Mouse (Mus musculus) liver, embryonic 16.5 days (tissue): Measurements from ENCODE around the gene Nags. TPM values are rescaled to one million over a fixed set of nuclear protein-coding genes. Genes with fewer than 3 reads are reported as not detected.
"Not testable (repeated sequence)": the region's sequence is repeated elsewhere in the genome, so short reads cannot be mapped to it uniquely, and the experiment has no call there.

ENCODE experiments used
- ATAC-seq: fragments of 200-750 bp; cut with Nextera tagmentation; 2 replicates; pipeline ENCODE4 v1.8.0; 2017; ENCODE audit warnings: low read depth, mild to moderate bottlenecking, moderate number of reproducible peaks, moderate library complexity
- H3K27ac ChIP-seq: fragments of 300-500 bp; sonication (generic); 2 replicates; pipeline ENCODE4 v1.5.1; 2014; ENCODE audit warnings: mild to moderate bottlenecking, low read length
- H3K27me3 ChIP-seq: fragments of 300-500 bp; sonication (generic); 2 replicates; pipeline ENCODE4 v1.6.1; 2014; ENCODE audit warnings: low read depth, low read length, mixed read lengths; ENCODE audit not compliant: control insufficient read depth, insufficient read depth
- H3K36me3 ChIP-seq: fragments of 300-500 bp; sonication (generic); 2 replicates; pipeline ENCODE4 v1.6.1; 2014; ENCODE audit warnings: mild to moderate bottlenecking; ENCODE audit not compliant: control insufficient read depth, insufficient read depth
- H3K4me1 ChIP-seq: fragments of 300-500 bp; sonication (generic); 2 replicates; pipeline ENCODE4 v1.6.1; 2014; ENCODE audit warnings: low read depth, low read length, mixed read lengths; ENCODE audit not compliant: control insufficient read depth
- H3K4me2 ChIP-seq: fragments of 300-500 bp; sonication (generic); 2 replicates; pipeline ENCODE4 v1.6.1; 2014; ENCODE audit warnings: low read depth, low read length, mixed read lengths
- H3K4me3 ChIP-seq: fragments of 300-500 bp; sonication (generic); 2 replicates; pipeline ENCODE4 v1.5.1; 2014; ENCODE audit warnings: low read depth, mild to moderate bottlenecking, low read length
- H3K9ac ChIP-seq: fragments of 300-500 bp; sonication (generic); 2 replicates; pipeline ENCODE4 v1.6.1; 2014; ENCODE audit warnings: low read depth, low read length
- H3K9me3 ChIP-seq: fragments of 300-500 bp; sonication (generic); replicated peaks from 2 replicates; pipeline ENCODE4 v1.6.1; 2016; ENCODE audit warnings: low read length; ENCODE audit not compliant: control insufficient read depth
- WGBS: fragments of 180-500 bp; shearing (Covaris S2); extraction: QIAGEN DNeasy Blood & Tissue Kit; methylation state at CpG from one replicate; pipeline ENCODE4 v1.1.7; 2014; ENCODE audit not compliant: insufficient replicate concordance; 5-methylcytosine and 5-hydroxymethylcytosine counted together
- polyA plus RNA-seq: library from polyadenylated mRNA; unstranded; fragments of >200 nt; fragmentation: Nextera tagmentation; extraction: Ambion mirVana; gene quantifications from 2 replicates; pipeline ENCODE4 v1.2.1, GENCODE M21; 2015

Gene Nags
- polyA plus RNA-seq, 1 experiment from 2014 or later, result 19.0 TPM

GRCm38 (mm10) chr11:102146531-102146930 is 1.2 kb downstream of the Nags start:
- Histone ChIP-seq H3K27ac (peak overlapping the region; percentile 63), H3K4me1 (peaks cover 24% of the 10 kb centered on the region), H3K27me3 (peaks cover 43% of the 10 kb centered on the region), H3K4me3 (peak overlapping the region; percentile 65), H3K4me2 (peak overlapping the region; percentile 80), H3K36me3 (no peaks in the 10 kb centered on the region), H3K9ac (peak overlapping the region; percentile 59), H3K9me3 (no peaks in the 10 kb centered on the region)
- 8% methylated on average over 17 of the region's 17 CpGs for WGBS
- no peak for ATAC-seq

GRCm38 (mm10) chr11:102147213-102147989 is 2.1 kb downstream of the Nags start:
- Histone ChIP-seq H3K9ac (no peak overlapping the region), H3K27me3 (peaks cover 43% of the 10 kb centered on the region), H3K9me3 (no peaks in the 10 kb centered on the region), H3K4me3 (peak overlapping the region; percentile 65), H3K4me2 (peak overlapping the region; percentile 80), H3K36me3 (no peaks in the 10 kb centered on the region), H3K4me1 (peaks cover 24% of the 10 kb centered on the region), H3K27ac (no peak overlapping the region)
- no peak for ATAC-seq
- WGBS, result 21% methylated on average over 34 of the region's 34 CpGs

GRCm38 (mm10) chr11:102156039-102156785 is 10.9 kb downstream of the Nags start, which contains the start of gene Tmem101:
Tmem101 (minus strand) TSS chr11:102156404.
- peak; percentile 81 for ATAC-seq
- WGBS, result under 1% methylated on average over 37 of the region's 37 CpGs

GRCm38 (mm10) chr11:102156786-102157089 is 11.4 kb downstream of the Nags start:
- H3K9me3 ChIP-seq, result no peaks in the 10 kb centered on the region
- no peaks in the 10 kb centered on the region for H3K36me3 ChIP-seq
- peaks cover 8% of the 10 kb centered on the region for H3K4me1 ChIP-seq
- no peak overlapping the region for H3K27ac ChIP-seq
- 10% methylated on average over 1 of the region's 1 CpGs for WGBS
- no peak overlapping the region for H3K9ac ChIP-seq
- H3K27me3 ChIP-seq, result no peaks in the 10 kb centered on the region
- peak overlapping the region; percentile 91; the same call in 1 of the 2 replicates for H3K4me2 ChIP-seq
- H3K4me3 ChIP-seq, result no peak overlapping the region; the same call in 1 of the 2 replicates
- no peak for ATAC-seq

More at GRCm38 (mm10) chr11:102156039-102156785, 10.9 kb downstream of the Nags start, which contains the start of gene Tmem101:
- Histone ChIP-seq H3K9me3 (no peaks in the 10 kb centered on the region), H3K36me3 (no peaks in the 10 kb centered on the region), H3K9ac (peak within 1 kb of the TSS; percentile 76), H3K4me1 (peaks cover 8% of the 10 kb centered on the region), H3K4me2 (peak within 1 kb of the TSS; percentile 91), H3K4me3 (peak within 1 kb of the TSS; percentile 83), H3K27me3 (no peaks in the 10 kb centered on the region), H3K27ac (peak within 1 kb of the TSS; percentile 4)

GRCm38 (mm10) chr11:102158024-102158423 is 12.7 kb downstream of the Nags start:
- not testable (repeated sequence) for ATAC-seq, H3K4me2 ChIP-seq, H3K27me3 ChIP-seq, H3K4me1 ChIP-seq, H3K36me3 ChIP-seq, H3K27ac ChIP-seq, H3K9ac ChIP-seq, H3K9me3 ChIP-seq, H3K4me3 ChIP-seq
- WGBS, result 43% methylated on average over 2 of the region's 2 CpGs

- Histone ChIP-seq H3K9ac (no peak overlapping the region), H3K9me3 (no peaks in the 10 kb centered on the region), H3K36me3 (peaks cover 5% of the 10 kb centered on the region), H3K27me3 (no peaks in the 10 kb centered on the region), H3K4me3 (no peak overlapping the region), H3K4me1 (peaks cover 8% of the 10 kb centered on the region), H3K27ac (no peak overlapping the region), H3K4me2 (no peak overlapping the region)
- ATAC-seq, result no peak
- 67% methylated on average over 5 of the region's 5 CpGs for WGBS
Observed at GRCm38 (mm10) chr11:102159781-102160180, 14.5 kb downstream of the Nags start.

GRCm38 (mm10) chr11:102165971-102166722 is 20.8 kb downstream of the Nags start:
- Histone ChIP-seq H3K4me1 (peaks cover 13% of the 10 kb centered on the region), H3K36me3 (peaks cover 16% of the 10 kb centered on the region), H3K4me3 (no peak overlapping the region), H3K9ac (no peak overlapping the region), H3K27ac (0 out of 2 replicates have a peak overlapping the region, but pooled peaks have one; percentile 16), H3K27me3 (no peaks in the 10 kb centered on the region), H3K9me3 (no peaks in the 10 kb centered on the region), H3K4me2 (no peak overlapping the region)
- peak; percentile 67 for ATAC-seq
- 64% methylated on average over 6 of the region's 6 CpGs for WGBS

- ATAC-seq, result no peak
- H3K27ac ChIP-seq, result no peak overlapping the region
- no peak overlapping the region for H3K4me3 ChIP-seq
- H3K9ac ChIP-seq, result no peak overlapping the region
- no peaks in the 10 kb centered on the region for H3K9me3 ChIP-seq
- H3K4me1 ChIP-seq, result peaks cover 13% of the 10 kb centered on the region
- H3K27me3 ChIP-seq, result no peaks in the 10 kb centered on the region
- WGBS, result 84% methylated on average over 5 of the region's 5 CpGs
- no peak overlapping the region for H3K4me2 ChIP-seq
- H3K36me3 ChIP-seq, result peaks cover 16% of the 10 kb centered on the region
Observed at GRCm38 (mm10) chr11:102167539-102167938, 22.2 kb downstream of the Nags start.
